Mouse (Mus musculus): ENCODE results near the gene Amer2.
A peak's percentile ranks its signal among the peaks of the same experiment; 100 is the strongest.
"Not testable (repeated sequence)": the region's sequence is repeated elsewhere in the genome, so short reads cannot be mapped to it uniquely, and the experiment has no call there.

Amer2 gene

DNA sequence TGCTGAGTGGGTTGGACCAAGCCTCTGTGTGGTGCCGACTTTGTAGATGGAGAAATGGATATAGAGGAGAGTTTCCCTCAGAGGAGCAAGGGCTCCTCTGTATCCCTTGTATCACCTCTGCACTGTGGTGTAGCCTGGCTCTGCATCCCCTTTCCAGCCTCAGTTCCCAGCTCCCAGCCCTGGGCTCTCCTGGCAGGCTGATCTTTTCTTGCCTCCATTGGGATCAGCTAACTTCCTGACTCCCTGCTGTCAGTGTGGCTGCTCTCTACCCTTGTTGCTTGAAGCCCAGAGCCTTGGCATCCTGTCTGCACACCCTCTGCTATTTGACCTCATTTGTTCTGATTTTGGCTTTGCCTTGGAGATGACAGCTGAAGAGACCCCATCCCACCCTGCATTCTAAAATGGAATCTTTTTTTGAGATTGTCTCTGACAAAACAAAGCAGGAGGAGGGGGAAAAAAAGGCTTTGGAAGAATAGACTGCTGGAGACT is at the start of gene Amer2:
Gene Amer2, plus strand, starts transcription at position 439 of the 489 bp plus-strand sequence.
- no peak for DNase-seq (ENCODE audit: low spot score in 2 of 2)

- not testable (repeated sequence) for DNase-seq (ENCODE audit: low spot score in 2 of 2)
These were observed 33.1 kb upstream of the Amer2 start for GRCm38 (mm10) chr14:60340001-60340400.

DNA sequence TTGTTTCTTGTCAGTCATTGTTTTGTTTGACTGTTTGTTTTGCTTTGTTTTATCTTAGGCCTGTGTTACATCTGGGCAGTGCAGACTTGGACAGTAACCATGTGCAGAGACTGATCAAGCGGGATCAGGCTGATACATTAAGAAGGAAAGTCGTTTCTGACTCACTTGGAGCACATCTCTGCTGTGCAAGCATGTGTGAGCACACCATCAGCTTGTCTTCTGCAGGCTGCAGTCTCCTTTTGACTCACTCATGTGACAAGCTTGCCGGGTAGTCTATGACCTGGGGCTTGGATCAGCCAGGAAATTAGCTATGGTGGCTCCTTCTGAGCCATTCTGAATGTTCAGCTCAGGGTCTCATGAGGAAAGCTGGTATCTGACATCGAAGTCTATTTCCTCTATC is 32.5 kb upstream of the Amer2 start:
- no peak for DNase-seq (ENCODE audit: low spot score in 2 of 2)

DNA sequence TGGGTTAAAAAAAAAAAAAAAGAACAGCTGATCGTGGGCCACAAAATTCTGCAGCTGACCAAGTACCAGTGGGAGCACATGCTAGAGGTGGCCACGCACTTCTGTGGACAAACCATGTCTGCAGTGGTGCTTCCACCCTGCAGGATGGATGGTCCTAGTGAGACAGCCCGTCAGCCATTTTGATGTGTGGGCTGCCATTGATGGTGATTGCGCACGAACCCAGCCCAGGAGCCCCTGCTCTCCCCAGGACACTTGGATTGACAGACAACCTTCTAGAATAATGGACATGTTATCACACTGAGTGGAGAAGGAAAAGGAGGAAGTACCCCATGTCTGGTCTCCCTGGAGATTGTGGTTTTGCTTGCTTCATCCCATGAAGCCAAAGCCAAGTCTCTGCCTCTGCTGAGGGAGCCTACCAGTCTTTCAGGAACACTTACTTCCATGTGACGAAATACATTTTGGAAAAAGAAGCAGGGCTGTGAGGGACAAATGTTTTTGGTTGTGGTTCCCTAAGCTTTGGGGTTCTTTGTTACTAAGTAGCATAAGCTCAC is 27.7 kb upstream of the Amer2 start:
- DNase-seq (ENCODE audit: low spot score in 2 of 2), result no peak

DNA sequence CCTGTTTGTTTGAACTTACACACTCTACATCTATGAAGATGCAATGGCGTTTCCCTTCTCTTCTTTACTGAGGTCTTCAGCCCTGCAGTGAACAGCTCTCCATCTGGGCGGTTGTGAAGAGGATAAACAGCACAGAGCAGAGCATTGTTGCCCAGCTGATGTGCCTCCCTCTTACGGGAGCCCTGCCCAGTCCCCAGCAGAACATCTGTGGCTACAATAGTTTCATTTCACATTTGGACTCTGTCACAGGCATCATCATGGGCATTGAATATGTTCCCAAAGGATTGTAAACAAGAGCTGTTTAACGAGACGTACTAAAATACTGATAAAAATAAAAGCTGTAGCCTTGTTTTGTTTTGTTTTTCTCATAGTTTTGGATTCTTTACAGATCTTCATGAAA is 14.7 kb upstream of the Amer2 start:
- DNase-seq (ENCODE audit: low spot score in 2 of 2), result no peak

DNA sequence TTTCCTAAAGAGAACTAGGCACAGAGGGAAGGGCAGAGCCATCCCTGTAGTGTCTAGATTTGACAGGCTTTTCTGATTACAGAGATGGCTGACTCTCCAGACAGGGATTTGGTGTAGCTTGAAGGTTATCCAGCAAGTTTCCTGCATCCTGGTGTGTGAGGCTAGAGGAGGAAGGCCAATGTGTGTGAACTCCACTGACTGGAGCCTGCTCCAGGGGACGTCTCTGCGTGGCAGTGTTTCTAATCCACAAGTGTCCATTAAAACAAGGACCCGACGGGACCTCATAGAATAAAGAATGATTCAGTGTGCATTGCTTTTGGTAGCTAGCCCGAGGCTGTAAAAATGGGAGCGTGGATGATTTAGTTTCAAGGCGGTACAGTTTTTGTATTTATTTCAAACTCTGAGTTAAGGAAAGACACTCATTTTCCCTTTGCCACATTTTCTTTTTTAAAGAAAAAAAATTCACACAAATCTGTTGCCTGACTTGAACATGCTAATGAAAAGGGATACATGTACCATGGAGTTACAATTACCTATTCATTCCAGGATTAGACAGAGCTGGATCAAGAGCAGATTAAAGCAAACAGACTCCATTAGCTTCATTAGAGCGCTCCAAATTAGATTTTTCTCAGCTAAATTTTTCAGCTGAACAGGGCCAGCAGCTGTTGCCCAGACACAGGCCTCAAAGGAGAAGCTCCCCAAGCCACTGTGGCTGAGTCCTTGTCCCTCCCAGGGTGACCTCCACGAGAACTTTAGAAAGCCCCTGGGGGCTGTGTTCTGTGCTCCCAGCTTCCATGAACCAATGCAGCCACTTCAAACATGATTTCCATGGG is 11.5 kb upstream of the Amer2 start:
- DNase-seq (ENCODE audit: low spot score in 2 of 2), result no peak

DNA sequence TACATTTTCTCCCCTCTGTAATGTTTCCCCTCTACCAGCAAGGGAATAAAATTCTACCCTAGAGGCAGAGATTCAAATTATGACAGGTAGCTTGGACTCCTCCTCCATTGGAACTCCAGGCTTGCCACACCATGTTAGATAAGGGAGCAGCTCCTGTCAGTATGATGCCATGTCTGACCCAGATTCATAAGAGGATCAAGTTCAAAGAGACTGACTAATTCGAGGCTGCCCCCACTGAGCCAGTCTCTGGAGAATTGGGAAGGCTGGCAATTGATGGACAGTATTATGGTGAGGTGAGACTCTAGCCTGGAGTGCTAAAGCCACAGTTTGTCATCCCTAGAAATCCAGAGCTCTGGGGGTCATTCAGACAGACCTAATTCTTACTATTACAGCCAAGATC is 6.3 kb upstream of the Amer2 start:
- no peak for DNase-seq (ENCODE audit: low spot score in 2 of 2)

DNA sequence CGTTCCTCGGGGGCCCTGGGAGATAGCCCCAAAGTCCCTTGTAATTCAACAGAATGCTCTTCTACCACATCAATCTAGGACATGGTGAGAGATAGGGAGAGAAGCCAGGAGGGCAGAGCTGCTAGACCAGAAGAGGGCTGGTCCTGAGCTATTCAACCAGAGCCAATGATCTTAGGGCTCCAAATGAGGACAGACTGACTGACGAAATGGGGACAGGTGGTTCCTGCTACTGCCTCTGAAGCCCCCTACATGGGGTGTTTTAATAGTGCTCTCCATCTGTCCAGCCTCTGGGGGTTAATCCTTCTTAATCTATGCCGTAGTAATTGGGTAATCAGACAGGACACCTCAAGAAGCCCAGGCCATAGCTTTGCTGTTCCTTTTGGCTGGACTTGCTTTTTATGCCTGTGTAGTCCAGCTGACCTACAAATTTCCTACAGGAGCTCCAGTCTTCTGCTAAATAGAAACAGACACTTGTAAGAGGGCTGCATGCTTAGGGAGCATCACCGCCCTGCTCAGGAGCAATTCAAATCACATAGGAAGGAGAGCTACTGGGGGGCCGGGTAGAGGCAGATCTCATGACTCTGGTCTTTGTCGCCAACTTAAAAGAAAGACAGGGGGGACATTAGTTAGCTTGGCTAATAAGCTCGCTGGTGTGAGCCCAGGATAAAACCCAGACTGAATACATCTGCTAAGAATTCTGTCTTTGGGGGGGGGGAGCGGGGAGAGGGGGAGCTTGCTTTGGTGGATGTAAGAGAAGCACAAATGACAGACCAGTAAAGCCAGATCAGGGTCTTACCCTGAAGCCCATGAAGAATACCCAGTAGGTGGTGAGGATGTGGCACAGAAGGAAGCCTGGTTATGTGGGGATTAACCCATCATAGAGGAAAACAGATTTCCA is 4.0 kb upstream of the Amer2 start:
- no peak for DNase-seq (ENCODE audit: low spot score in 2 of 2)

- no peak for DNase-seq (ENCODE audit: low spot score in 2 of 2)
These were observed 3.3 kb upstream of the Amer2 start for GRCm38 (mm10) chr14:60369667-60370315.

DNA sequence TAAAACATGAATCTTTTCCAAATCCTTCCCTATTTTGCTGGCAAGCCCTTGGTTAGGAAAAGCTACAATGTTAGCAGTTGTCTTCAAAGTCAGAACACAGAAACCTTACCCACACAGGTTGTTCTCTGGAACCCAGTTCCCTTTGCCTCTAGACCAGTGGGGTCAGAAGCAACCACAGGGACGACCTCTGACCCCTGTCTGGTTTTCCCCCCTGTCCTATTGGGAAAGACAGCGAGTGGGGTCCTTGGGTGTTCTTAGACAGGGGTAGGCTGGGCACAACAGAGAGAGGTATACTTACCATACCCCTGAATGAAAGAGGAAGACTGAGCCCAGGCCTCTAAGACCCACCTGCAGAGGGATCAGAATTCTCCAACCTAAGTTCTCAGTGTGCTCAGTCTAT is 4.0 kb downstream of the Amer2 start:
- no peak for DNase-seq (ENCODE audit: low spot score in 2 of 2)

- DNase-seq (ENCODE audit: low spot score in 2 of 2), result peak; percentile 47 to 66
These were observed 4.5 kb downstream of the Amer2 start for GRCm38 (mm10) chr14:60377546-60377945.

DNA sequence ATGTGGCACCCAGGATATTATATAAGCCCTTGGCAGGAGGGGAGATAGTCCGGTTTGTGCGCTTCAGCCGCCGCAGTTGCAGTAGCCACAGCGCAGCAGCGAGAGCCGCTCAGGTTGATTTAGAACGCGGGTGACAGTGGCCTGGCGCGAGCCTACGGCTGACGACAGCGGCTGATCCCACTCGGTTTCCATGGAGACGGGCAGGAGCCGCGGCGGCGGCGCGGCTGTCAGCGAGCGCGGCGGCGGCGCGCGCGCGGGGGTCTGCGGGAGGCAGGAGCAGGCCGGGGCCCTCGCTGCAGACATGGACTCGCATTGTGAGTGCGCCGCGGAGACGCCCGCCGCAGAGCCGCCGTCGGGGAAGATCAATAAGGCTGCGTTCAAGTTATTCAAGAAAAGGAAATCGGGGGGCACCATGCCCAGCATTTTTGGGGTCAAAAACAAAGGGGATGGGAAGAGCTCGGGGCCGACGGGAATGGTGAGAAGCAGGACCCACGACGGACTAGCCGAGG is 5.1 kb downstream of the Amer2 start:
- peak; percentile 87 to 90 for DNase-seq (ENCODE audit: low spot score in 2 of 2)

DNA sequence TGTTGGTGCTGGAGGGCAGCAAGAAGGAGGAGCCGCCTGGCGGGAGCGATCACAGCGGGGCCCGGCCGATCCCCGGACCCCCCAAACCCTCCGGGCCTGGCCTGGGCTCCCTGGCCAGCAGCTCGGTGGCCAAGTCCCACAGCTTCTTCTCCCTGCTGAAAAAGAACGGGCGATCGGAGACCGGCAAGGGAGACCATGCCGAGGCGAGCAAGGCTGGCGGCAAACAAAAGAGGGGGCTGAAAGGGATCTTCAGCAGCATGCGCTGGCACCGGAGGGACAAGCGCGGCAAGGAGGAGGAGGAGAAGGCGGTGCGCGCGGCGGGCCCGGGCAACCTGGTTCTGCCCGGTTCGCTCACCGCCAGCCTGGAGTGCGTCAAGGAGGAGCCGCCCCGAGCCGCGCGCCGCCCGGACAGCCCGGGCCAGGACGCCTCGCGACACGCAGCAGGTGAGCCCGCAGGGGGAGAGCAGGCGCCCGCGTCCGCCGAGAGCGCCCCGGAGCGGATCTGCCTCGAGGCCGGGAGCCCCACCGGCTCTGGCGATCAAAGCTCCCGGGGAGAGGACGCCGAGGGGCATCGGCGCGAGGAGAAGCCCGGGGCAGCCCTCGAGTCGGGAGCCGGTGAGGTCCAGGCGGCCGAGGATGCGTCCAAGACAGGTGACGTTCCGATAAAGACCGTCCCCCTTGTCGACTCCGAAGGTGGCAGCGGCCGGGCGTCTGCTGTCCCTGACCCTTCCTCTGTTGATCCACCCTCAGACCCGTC is 5.7 kb downstream of the Amer2 start:
- DNase-seq (ENCODE audit: low spot score in 2 of 2), result peak; percentile 60 to 64

GRCm38 (mm10) chr14:60379323-60379957 is 6.4 kb downstream of the Amer2 start:
- DNase-seq (ENCODE audit: low spot score in 2 of 2), result peak; percentile 37 to 48

GRCm38 (mm10) chr14:60379958-60380330 is 6.9 kb downstream of the Amer2 start:
- no peak for DNase-seq (ENCODE audit: low spot score in 2 of 2)

DNA sequence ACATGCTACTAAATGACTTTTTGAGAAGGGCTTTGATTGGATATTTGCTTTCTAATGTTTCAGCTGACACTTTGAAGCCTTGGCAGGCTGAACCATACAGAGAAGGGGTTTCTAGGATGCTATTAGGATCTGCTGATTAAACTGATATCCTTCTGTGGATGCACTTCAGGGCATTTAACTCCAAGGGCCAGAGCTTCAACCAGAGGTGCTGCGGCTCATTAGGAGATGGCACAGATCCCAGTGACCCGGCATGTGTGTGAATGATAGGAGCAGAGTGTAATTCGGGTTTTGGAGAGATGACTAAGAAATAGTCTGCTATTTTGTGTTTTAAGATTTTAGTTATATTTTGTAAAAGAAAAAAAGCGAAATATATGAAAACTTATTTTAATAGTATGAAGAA is 8.6 kb downstream of the Amer2 start:
- no peak for DNase-seq (ENCODE audit: low spot score in 2 of 2)

DNA sequence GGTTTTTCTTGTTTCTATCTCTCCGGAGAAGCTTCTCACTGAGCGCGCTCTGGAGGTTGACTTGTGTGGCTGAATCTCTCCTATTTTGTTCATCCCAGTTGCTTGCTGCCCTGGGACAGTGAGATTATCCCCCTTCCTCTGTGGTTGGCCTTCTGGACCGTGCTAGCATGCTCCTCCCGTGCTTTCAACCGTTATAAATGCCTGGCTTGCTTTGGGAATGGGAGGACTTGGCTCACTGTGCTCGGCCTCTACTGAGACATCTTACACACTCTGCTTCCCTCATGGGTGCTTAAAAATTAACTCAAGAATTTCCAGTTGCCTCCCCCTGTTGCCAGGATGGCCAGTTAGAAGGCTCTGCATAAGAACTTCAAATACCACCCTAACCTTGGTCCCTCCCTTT is 10.8 kb downstream of the Amer2 start:
- no peak for DNase-seq (ENCODE audit: low spot score in 2 of 2)

DNA sequence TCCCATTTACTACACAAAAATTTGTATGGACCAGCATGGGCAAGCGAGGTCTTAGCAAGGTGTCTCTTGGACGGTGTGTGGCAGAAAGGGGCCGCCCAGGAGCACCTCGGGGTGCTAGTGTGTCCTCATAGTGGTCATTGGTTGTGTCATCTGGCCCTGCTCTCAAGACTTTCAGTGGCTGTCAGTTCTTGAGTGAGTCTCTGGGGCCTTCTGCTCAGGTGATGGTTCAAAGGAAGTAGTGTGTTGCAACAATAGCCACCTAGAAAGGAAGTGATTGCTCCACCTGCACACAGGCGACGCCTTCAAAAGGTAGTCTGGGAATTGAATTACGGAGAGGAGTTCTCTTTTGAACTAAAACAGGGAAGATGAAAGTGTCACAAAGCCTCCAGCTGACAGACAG is 11.2 kb downstream of the Amer2 start:
- DNase-seq (ENCODE audit: low spot score in 2 of 2), result no peak

- DNase-seq (ENCODE audit: low spot score in 2 of 2), result no peak
These were observed 12.1 kb downstream of the Amer2 start for GRCm38 (mm10) chr14:60385079-60385643.
